Mouse (Mus musculus): Measurements from ENCODE around the gene Gja6. TPM values are rescaled to one million over a fixed set of nuclear protein-coding genes. Genes with fewer than 3 reads are reported as not detected.

Gja6 gene
- polyA plus RNA-seq (2015; fragmentation: Nextera tagmentation; extraction: Ambion mirVana), result 0.09 and 0.10 TPM in 2 replicates

- Histone ChIP-seq H3K9ac (replicated peaks) (no peak within 1 kb of the TSS), H3K36me3 (no peaks in the 10 kb centered on the region), H3K4me3 (replicated peaks) (no peak within 1 kb of the TSS), H3K9me3 (replicated peaks) (no peaks in the 10 kb centered on the region), H3K27me3 (replicated peaks) (peaks cover 13% of the 10 kb centered on the region), H3K4me2 (no peak within 1 kb of the TSS), H3K27ac (replicated peaks) (no peak within 1 kb of the TSS), H3K4me1 (no peaks in the 10 kb centered on the region)
- ATAC-seq (ENCODE audit: low FRiP score), result no peak
- WGBS, result 76% methylated on average over 4 of the region's 4 CpGs
Measured at GRCm38 (mm10) chrX:160906952-160907351, at the start of gene Gja6. Gene Gja6, minus strand, starts transcription at chrX:160907052.

- Histone ChIP-seq H3K9ac (replicated peaks) (no peak overlapping the region), H3K4me1 (no peaks in the 10 kb centered on the region), H3K9me3 (replicated peaks) (no peaks in the 10 kb centered on the region), H3K4me2 (no peak overlapping the region), H3K27me3 (replicated peaks) (peaks cover 6% of the 10 kb centered on the region; the same call in 1 of the 2 replicates), H3K36me3 (no peaks in the 10 kb centered on the region), H3K4me3 (replicated peaks) (no peak overlapping the region), H3K27ac (replicated peaks) (no peak overlapping the region)
- 86% methylated on average over 2 of the region's 2 CpGs for WGBS
- ATAC-seq (ENCODE audit: low FRiP score), result no peak
Measured at GRCm38 (mm10) chrX:160949583-160949982, 42.7 kb upstream of the Gja6 start.

GRCm38 (mm10) chrX:160944722-160945121, 37.9 kb upstream of the Gja6 start:
- H3K36me3 ChIP-seq, result no peaks in the 10 kb centered on the region
- WGBS, result 97% methylated on average over 4 of the region's 4 CpGs
- H3K9ac ChIP-seq (replicated peaks), result no peak overlapping the region
- H3K9me3 ChIP-seq (replicated peaks), result no peaks in the 10 kb centered on the region
- peaks cover 4% of the 10 kb centered on the region; the same call in 1 of the 2 replicates for H3K27me3 ChIP-seq (replicated peaks)
- H3K4me3 ChIP-seq (replicated peaks), result no peak overlapping the region
- H3K4me2 ChIP-seq, result no peak overlapping the region
- H3K4me1 ChIP-seq, result no peaks in the 10 kb centered on the region
- no peak for ATAC-seq (ENCODE audit: low FRiP score)
- H3K27ac ChIP-seq (replicated peaks), result no peak overlapping the region

- no peaks in the 10 kb centered on the region for H3K9me3 ChIP-seq (replicated peaks)
- H3K27me3 ChIP-seq (replicated peaks), result peaks cover 6% of the 10 kb centered on the region; the same call in 1 of the 2 replicates
- H3K36me3 ChIP-seq, result no peaks in the 10 kb centered on the region
- no peak overlapping the region for H3K9ac ChIP-seq (replicated peaks)
- H3K4me1 ChIP-seq, result no peaks in the 10 kb centered on the region
- 42% methylated on average over 1 of the region's 1 CpGs for WGBS
- no peak overlapping the region for H3K4me2 ChIP-seq
- no peak overlapping the region for H3K4me3 ChIP-seq (replicated peaks)
- H3K27ac ChIP-seq (replicated peaks), result no peak overlapping the region
- no peak for ATAC-seq (ENCODE audit: low FRiP score)
Measured at GRCm38 (mm10) chrX:160935541-160935940, 28.7 kb upstream of the Gja6 start.

GRCm38 (mm10) chrX:160930656-160931055, 23.8 kb upstream of the Gja6 start:
- no peak overlapping the region for H3K4me3 ChIP-seq (replicated peaks)
- no peak for ATAC-seq (ENCODE audit: low FRiP score)
- no peaks in the 10 kb centered on the region for H3K4me1 ChIP-seq
- H3K27ac ChIP-seq (replicated peaks), result no peak overlapping the region
- no peaks in the 10 kb centered on the region for H3K36me3 ChIP-seq
- no peaks in the 10 kb centered on the region for H3K9me3 ChIP-seq (replicated peaks)
- H3K27me3 ChIP-seq (replicated peaks), result no peaks in the 10 kb centered on the region; the same call in 1 of the 2 replicates
- no peak overlapping the region for H3K9ac ChIP-seq (replicated peaks)
- H3K4me2 ChIP-seq, result no peak overlapping the region

- Histone ChIP-seq H3K4me1 (no peaks in the 10 kb centered on the region), H3K9me3 (replicated peaks) (no peaks in the 10 kb centered on the region), H3K4me3 (replicated peaks) (no peak overlapping the region), H3K27ac (replicated peaks) (no peak overlapping the region), H3K9ac (replicated peaks) (no peak overlapping the region), H3K27me3 (replicated peaks) (no peaks in the 10 kb centered on the region; the same call in 1 of the 2 replicates), H3K4me2 (no peak overlapping the region), H3K36me3 (no peaks in the 10 kb centered on the region)
- no peak for ATAC-seq (ENCODE audit: low FRiP score)
- WGBS, result 91% methylated on average over 1 of the region's 1 CpGs
Measured at GRCm38 (mm10) chrX:160928870-160929269, 22.0 kb upstream of the Gja6 start.

GRCm38 (mm10) chrX:160919022-160919637, 12.3 kb upstream of the Gja6 start:
- WGBS, result 90% methylated on average over 3 of the region's 3 CpGs
- no peak overlapping the region for H3K9ac ChIP-seq (replicated peaks)
- H3K4me2 ChIP-seq, result no peak overlapping the region
- no peaks in the 10 kb centered on the region for H3K9me3 ChIP-seq (replicated peaks)
- H3K4me1 ChIP-seq, result no peaks in the 10 kb centered on the region
- no peaks in the 10 kb centered on the region for H3K27me3 ChIP-seq (replicated peaks)
- H3K4me3 ChIP-seq (replicated peaks), result no peak overlapping the region
- H3K36me3 ChIP-seq, result no peaks in the 10 kb centered on the region
- no peak overlapping the region for H3K27ac ChIP-seq (replicated peaks)
- ATAC-seq (ENCODE audit: low FRiP score), result no peak

- Histone ChIP-seq H3K36me3 (no peaks in the 10 kb centered on the region), H3K27ac (replicated peaks) (no peak overlapping the region), H3K9ac (replicated peaks) (no peak overlapping the region), H3K4me2 (no peak overlapping the region), H3K9me3 (replicated peaks) (no peaks in the 10 kb centered on the region), H3K27me3 (replicated peaks) (peaks cover 13% of the 10 kb centered on the region), H3K4me1 (no peaks in the 10 kb centered on the region), H3K4me3 (replicated peaks) (no peak overlapping the region)
- ATAC-seq (ENCODE audit: low FRiP score), result no peak
- WGBS, result 84% methylated on average over 4 of the region's 4 CpGs
Measured at GRCm38 (mm10) chrX:160906477-160906876, 375 bp downstream of the Gja6 start.

GRCm38 (mm10) chrX:160905913-160906312, 939 bp downstream of the Gja6 start:
- 80% methylated on average over 4 of the region's 4 CpGs for WGBS
- ATAC-seq (ENCODE audit: low FRiP score), result no peak

GRCm38 (mm10) chrX:160905041-160905678, 1.7 kb downstream of the Gja6 start:
- Histone ChIP-seq H3K4me3 (replicated peaks) (no peak overlapping the region), H3K9me3 (replicated peaks) (no peaks in the 10 kb centered on the region), H3K4me2 (no peak overlapping the region), H3K27me3 (replicated peaks) (peaks cover 13% of the 10 kb centered on the region), H3K4me1 (no peaks in the 10 kb centered on the region), H3K36me3 (no peaks in the 10 kb centered on the region), H3K27ac (replicated peaks) (no peak overlapping the region), H3K9ac (replicated peaks) (no peak overlapping the region)
- 92% methylated on average over 2 of the region's 2 CpGs for WGBS
- ATAC-seq (ENCODE audit: low FRiP score), result no peak

More at GRCm38 (mm10) chrX:160905913-160906312, 939 bp downstream of the Gja6 start:
- Histone ChIP-seq H3K27ac (replicated peaks) (no peak overlapping the region), H3K9ac (replicated peaks) (no peak overlapping the region), H3K9me3 (replicated peaks) (no peaks in the 10 kb centered on the region), H3K36me3 (no peaks in the 10 kb centered on the region), H3K4me3 (replicated peaks) (no peak overlapping the region), H3K4me1 (no peaks in the 10 kb centered on the region), H3K27me3 (replicated peaks) (peaks cover 13% of the 10 kb centered on the region), H3K4me2 (no peak overlapping the region)

- no peak overlapping the region for H3K9ac ChIP-seq (replicated peaks)
- no peak overlapping the region for H3K4me3 ChIP-seq (replicated peaks)
- no peaks in the 10 kb centered on the region for H3K9me3 ChIP-seq (replicated peaks)
- ATAC-seq (ENCODE audit: low FRiP score), result no peak
- H3K36me3 ChIP-seq, result no peaks in the 10 kb centered on the region
- no peak overlapping the region for H3K27ac ChIP-seq (replicated peaks)
- WGBS, result 96% methylated on average over 2 of the region's 2 CpGs
- 0 out of 2 replicates have a peak, but pooled peaks cover 9% of the 10 kb centered on the region for H3K27me3 ChIP-seq (replicated peaks)
- H3K4me1 ChIP-seq, result no peaks in the 10 kb centered on the region
- H3K4me2 ChIP-seq, result no peak overlapping the region
Measured at GRCm38 (mm10) chrX:160901118-160901517, 5.7 kb downstream of the Gja6 start.

GRCm38 (mm10) chrX:160892077-160892476, 14.8 kb downstream of the Gja6 start:
- no peak overlapping the region for H3K4me2 ChIP-seq
- no peak overlapping the region for H3K4me3 ChIP-seq (replicated peaks)
- no peaks in the 10 kb centered on the region for H3K4me1 ChIP-seq
- 68% methylated on average over 1 of the region's 1 CpGs for WGBS
- H3K9me3 ChIP-seq (replicated peaks), result no peaks in the 10 kb centered on the region
- H3K27me3 ChIP-seq (replicated peaks), result peaks cover 3% of the 10 kb centered on the region; the same call in 1 of the 2 replicates
- no peak overlapping the region for H3K27ac ChIP-seq (replicated peaks)
- no peaks in the 10 kb centered on the region for H3K36me3 ChIP-seq
- ATAC-seq (ENCODE audit: low FRiP score), result no peak
- no peak overlapping the region for H3K9ac ChIP-seq (replicated peaks)

Measured in neural tube, embryonic 15.5 days (tissue).